ENCODE assay signal across 9 mouse cellular contexts in the genomic region with DNA sequence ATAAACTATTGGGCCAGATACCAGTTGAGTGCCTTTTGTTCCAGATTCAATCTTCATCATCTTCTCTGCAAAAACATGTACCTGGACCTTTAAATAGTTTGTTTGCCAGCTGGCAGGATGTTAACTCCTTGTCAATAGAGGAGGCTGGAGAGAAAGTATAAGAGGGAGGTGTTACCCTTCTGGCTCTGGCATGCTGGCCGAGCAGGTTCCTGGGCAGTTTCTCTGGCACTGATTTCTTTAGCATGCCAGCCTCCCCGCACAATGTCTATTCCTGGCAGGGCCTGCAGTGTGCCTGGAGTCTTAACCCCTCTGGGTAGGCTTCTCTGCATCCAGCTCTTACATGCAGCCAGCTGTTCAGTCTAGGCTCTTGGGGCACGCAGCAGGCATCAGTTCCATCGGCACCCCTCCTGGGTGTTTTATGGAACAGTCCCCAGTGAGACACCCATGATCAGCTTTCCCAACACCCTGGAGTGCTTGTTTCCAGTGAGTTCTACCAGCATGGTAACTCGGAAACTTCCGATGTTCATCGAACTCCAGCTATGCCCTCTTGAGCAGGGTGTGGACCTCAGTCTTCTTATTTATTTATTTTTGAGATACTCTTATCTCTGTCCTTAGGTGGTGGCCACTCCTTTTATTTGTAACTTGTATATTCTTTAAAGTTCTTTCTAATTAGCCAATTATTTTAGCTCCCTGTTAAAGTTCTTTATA. TPM values are rescaled to one million over a fixed set of nuclear protein-coding genes. Genes with fewer than 3 reads are reported as not detected.
DNase-seq lines count a peak whose midpoint lies in the region; ATAC-seq and TF ChIP-seq lines count a peak whose summit lies in the region.
"Had no signal": no experiment of that assay in that cellular context is flagged by ENCODE, and none has a peak within 500 bp of the region (broad histone marks: within the 10 kb centered on the region; RNA-seq: fewer than 3 reads in every experiment).

No protein-coding gene starts in this region.

- TF ChIP-seq POLR2A in brain, embryonic 14.5 days (IDR thresholded peaks at IDR 0.05; ENCODE audit: borderline replicate concordance, extremely low read depth, insufficient read depth, insufficient read length, poor library complexity, severe bottlenecking): no peak

- DNase-seq in gastrocnemius, adult 18-20 months (ENCODE audit: low spot score): peak; percentile 14
- no peak for DNase-seq in gastrocnemius, postnatal 25 days
- peak; percentile 2 for DNase-seq in brain, embryonic 14.5 days (ENCODE audit: low read depth)
- DNase-seq in heart, postnatal 14 days: peak; percentile 31 to 54
- DNase-seq in lung, postnatal 25 days (ENCODE audit: low spot score): peak; percentile 80
- no peak for DNase-seq in embryo, embryonic 10.5 days (ENCODE audit: low spot score)
- DNase-seq: right cerebral cortex, postnatal 14 days had no signal

- no peak for ATAC-seq in activated CD4-positive, CD25-positive, alpha-beta regulatory T cell, adult 4 months
- ATAC-seq in megakaryocyte, adult 5-6 weeks (ENCODE audit: poor library complexity, severe bottlenecking): no peak

- no peak for TF ChIP-seq CTCF in brain, embryonic 14.5 days (IDR thresholded peaks at IDR 0.05; ENCODE audit: borderline replicate concordance, extremely low read depth, insufficient read depth, insufficient read length)

- intact Hi-C loops in heart, postnatal 14 days (cut with DNase I): no loop called here

RNA-seq across cellular contexts. Expression of a gene that starts 10.0 kb away (rescaled TPM):
- 10 to 100 TPM; 14.7 to 18.2 TPM for total RNA-seq in gastrocnemius, adult 18-20 months (2021)
- 10 to 100 TPM; 15.3 to 20.4 TPM for total RNA-seq in gastrocnemius, postnatal 25 days (2021)
- 317 and 398 TPM in 2 replicates for polyA plus RNA-seq in brain, embryonic 14.5 days (2012; rRNA removed)
- 10 to 100 TPM; 24.8 to 28.6 TPM for total RNA-seq in heart, postnatal 14 days (2021)
- 100 to 1,000 TPM; 110 to 140 TPM for polyA plus RNA-seq in activated CD4-positive, CD25-positive, alpha-beta regulatory T cell, adult 4 months (2017; shearing (Covaris generic))
- total RNA-seq in megakaryocyte, adult 5-6 weeks (2015): 33.8 and 57.1 TPM in 2 replicates
- total RNA-seq in megakaryocyte, adult 5-6 weeks (2017): 25.1 and 30.3 TPM in 2 replicates

RNA-seq across cellular contexts. Expression of a gene that starts 10.4 kb away (rescaled TPM):
- total RNA-seq in gastrocnemius, adult 18-20 months (2021): 1 to 10 TPM; 6.9 to 8.3 TPM
- 1 to 10 TPM; 7.6 to 8.5 TPM for total RNA-seq in gastrocnemius, postnatal 25 days (2021)
- 33.4 and 38.2 TPM in 2 replicates for polyA plus RNA-seq in brain, embryonic 14.5 days (2012; rRNA removed)
- 10 to 100 TPM; 20.1 to 22.6 TPM for total RNA-seq in heart, postnatal 14 days (2021)
- 10 to 100 TPM; 21.0 to 24.3 TPM for polyA plus RNA-seq in activated CD4-positive, CD25-positive, alpha-beta regulatory T cell, adult 4 months (2017; shearing (Covaris generic))
- total RNA-seq in megakaryocyte, adult 5-6 weeks (2015): 24.3 and 24.5 TPM in 2 replicates
- total RNA-seq in megakaryocyte, adult 5-6 weeks (2017): 12.3 and 14.5 TPM in 2 replicates

RNA-seq across cellular contexts. Expression of a gene that starts 38.3 kb away (rescaled TPM):
- total RNA-seq in gastrocnemius, adult 18-20 months (2021): under 1 TPM; 0.46 to 0.66 TPM
- total RNA-seq in gastrocnemius, postnatal 25 days (2021): not detected
- polyA plus RNA-seq in brain, embryonic 14.5 days (2012; rRNA removed): 2.0 and 3.5 TPM in 2 replicates
- under 1 TPM; 0.24 to 0.48 TPM for total RNA-seq in heart, postnatal 14 days (2021)
- 1 to 10 TPM in 1 of 2 experiments, under 1 TPM in 1; 0.36 to 1.3 TPM for polyA plus RNA-seq in activated CD4-positive, CD25-positive, alpha-beta regulatory T cell, adult 4 months (2017; shearing (Covaris generic))
- total RNA-seq in megakaryocyte, adult 5-6 weeks (2015): not detected in 2 replicates
- not detected in 2 replicates for total RNA-seq in megakaryocyte, adult 5-6 weeks (2017)

Comparison
In these comparisons a context has a peak if more than half of its experiments do, and no peak if none do; other contexts are left out.
1. DNase-seq: peak in gastrocnemius, adult 18-20 months (single experiment), brain, embryonic 14.5 days (single experiment), heart, postnatal 14 days (2 of 2) and lung, postnatal 25 days (single experiment); none in gastrocnemius, postnatal 25 days (single experiment) and embryo, embryonic 10.5 days (single experiment).